Mouse (Mus musculus): ENCODE data around the gene Fam89a. TPM values are rescaled to one million over a fixed set of nuclear protein-coding genes. Genes with fewer than 3 reads are reported as not detected.

The Fam89a gene
- total RNA-seq, 1 experiment from 2014 or later, result not detected

- ATAC-seq (ENCODE audit: extremely low read depth, insufficient number of reproducible peaks, low FRiP score, poor library complexity, severe bottlenecking), result peak; percentile 77
Measured at GRCm38 (mm10) chr8:124701023-124701422, 50.6 kb downstream of the Fam89a start.

GRCm38 (mm10) chr8:124700271-124700670 lies 51.4 kb downstream of the Fam89a start:
- ATAC-seq (ENCODE audit: extremely low read depth, insufficient number of reproducible peaks, low FRiP score, poor library complexity, severe bottlenecking), result no peak

- no peak for ATAC-seq (ENCODE audit: extremely low read depth, insufficient number of reproducible peaks, low FRiP score, poor library complexity, severe bottlenecking)
Measured at GRCm38 (mm10) chr8:124695424-124696100, 56.1 kb downstream of the Fam89a start.

GRCm38 (mm10) chr8:124691706-124692105 lies 59.9 kb downstream of the Fam89a start:
- no peak for ATAC-seq (ENCODE audit: extremely low read depth, insufficient number of reproducible peaks, low FRiP score, poor library complexity, severe bottlenecking)

Other genes starting within 250 kb of the Fam89a start
- gene Cog2, start 231.1 kb downstream of the Fam89a start, total RNA-seq (2017), result 26.2 and 27.5 TPM in 2 replicates
- not detected in 2 replicates for gene Agt, start 182.1 kb downstream of the Fam89a start, total RNA-seq (2017)
- gene Capn9, start 175.7 kb downstream of the Fam89a start, total RNA-seq (2017), result not detected in 2 replicates
- gene 2310022B05Rik, start 88.5 kb downstream of the Fam89a start, total RNA-seq (2017), result 1.8 and 2.6 TPM in 2 replicates
- 60.0 and 63.4 TPM in 2 replicates for gene Ttc13, start 29.8 kb downstream of the Fam89a start, total RNA-seq (2017)
- gene Arv1, start 29.7 kb downstream of the Fam89a start, total RNA-seq (2017), result 9.1 and 12.9 TPM in 2 replicates
- not detected in 2 replicates for gene Trim67, start 41.3 kb upstream of the Fam89a start, total RNA-seq (2017)
- gene Gnpat, start 111.2 kb upstream of the Fam89a start, total RNA-seq (2017), result 68.8 and 77.0 TPM in 2 replicates
- gene 2810004N23Rik, start 111.3 kb upstream of the Fam89a start, total RNA-seq (2017), result 26.5 and 27.5 TPM in 2 replicates
- 17.8 and 21.8 TPM in 2 replicates for gene Exoc8, start 145.9 kb upstream of the Fam89a start, total RNA-seq (2017)
- 26.2 and 31.1 TPM in 2 replicates for gene Sprtn, start 146.1 kb upstream of the Fam89a start, total RNA-seq (2017)
- gene Egln1, start 197.5 kb upstream of the Fam89a start, total RNA-seq (2017), result 14.2 and 15.9 TPM in 2 replicates

Data from neutrophil, adult 5-6 weeks (primary cell).